Mouse (Mus musculus) CD8-positive naive resting alpha-beta T cell, adult 2 months (primary cell): Measurements from ENCODE around the gene Pfn3.
A peak's percentile ranks its signal among the peaks of the same experiment; 100 is the strongest.
"Not testable (repeated sequence)": the region's sequence is repeated elsewhere in the genome, so short reads cannot be mapped to it uniquely, and the experiment has no call there.

Source experiments
- DNase-seq, 2 experiments: peaks; one replicate each; pipeline ENCODE4 v3.0.0; 2022; ENCODE audit warnings: low read depth in 2 of 2, low spot score in 2 of 2

The Pfn3 gene

GRCm38 (mm10) chr13:55414743-55415380 lies at the start of gene Pfn3:
TSS of gene Pfn3 (minus strand) at chr13:55415232.
- DNase-seq, result no peak

GRCm38 (mm10) chr13:55464027-55464884 lies 49.2 kb upstream of the Pfn3 start, which contains the start of gene Prr7:
TSS of gene Prr7 (plus strand) at chr13:55464267.
- DNase-seq, result peak; percentile 56 to 61

GRCm38 (mm10) chr13:55463399-55464026 lies 48.5 kb upstream of the Pfn3 start:
- DNase-seq, result peak in 1 of 2 experiments; percentile 61

- no peak for DNase-seq
These were observed 47.9 kb upstream of the Pfn3 start for GRCm38 (mm10) chr13:55462965-55463364.

GRCm38 (mm10) chr13:55451785-55452549 lies 36.9 kb upstream of the Pfn3 start:
- no peak for DNase-seq

- DNase-seq, result no peak
These were observed 36.3 kb upstream of the Pfn3 start for GRCm38 (mm10) chr13:55451296-55451695.

- DNase-seq, result no peak
These were observed 35.5 kb upstream of the Pfn3 start for GRCm38 (mm10) chr13:55450511-55450980.

GRCm38 (mm10) chr13:55449679-55450441 lies 34.8 kb upstream of the Pfn3 start:
- no peak for DNase-seq

GRCm38 (mm10) chr13:55449205-55449604 lies 34.2 kb upstream of the Pfn3 start:
- DNase-seq, result no peak

- DNase-seq, result no peak
These were observed 33.1 kb upstream of the Pfn3 start for GRCm38 (mm10) chr13:55448131-55448530.

GRCm38 (mm10) chr13:55447543-55447943 lies 32.5 kb upstream of the Pfn3 start:
- DNase-seq, result no peak

- no peak for DNase-seq
These were observed 31.6 kb upstream of the Pfn3 start for GRCm38 (mm10) chr13:55446483-55447105.

- DNase-seq, result no peak
These were observed 30.5 kb upstream of the Pfn3 start for GRCm38 (mm10) chr13:55445361-55446091.

- DNase-seq, result peak; percentile 99
These were observed 29.9 kb upstream of the Pfn3 start, which contains the start of gene Grk6 for GRCm38 (mm10) chr13:55444937-55445315. TSS of gene Grk6 (plus strand) at chr13:55445072.

GRCm38 (mm10) chr13:55444286-55444936 lies 29.4 kb upstream of the Pfn3 start:
- peak in 1 of 2 experiments; percentile 73 for DNase-seq

- DNase-seq, result peak in 1 of 2 experiments; percentile 79
These were observed 28.8 kb upstream of the Pfn3 start for GRCm38 (mm10) chr13:55443799-55444285.

GRCm38 (mm10) chr13:55437111-55437629 lies 22.1 kb upstream of the Pfn3 start:
- not testable (repeated sequence) for DNase-seq
